Mouse (Mus musculus) C2C12 (cell line): ENCODE results near the gene Rab31. TPM values are rescaled to one million over a fixed set of nuclear protein-coding genes. Genes with fewer than 3 reads are reported as not detected.

Source experiments
- H3K27me3 ChIP-seq: one replicate; pipeline ENCODE4 v1.6.1; 2011; ENCODE audit not compliant: control insufficient read depth, insufficient read depth, insufficient read length
- H3K36me3 ChIP-seq: one replicate; pipeline ENCODE4 v1.6.1; 2011; ENCODE audit not compliant: control insufficient read depth, insufficient read depth
- H3K4me3 ChIP-seq: one replicate; pipeline ENCODE4 v1.5.1; 2011; ENCODE audit warnings: mild to moderate bottlenecking, control low read depth; ENCODE audit not compliant: poor library complexity, insufficient read depth, severe bottlenecking
- H3K79me2 ChIP-seq: one replicate; pipeline ENCODE4 v1.6.1; 2011; ENCODE audit not compliant: control insufficient read depth, insufficient read depth
- H3K79me3 ChIP-seq: one replicate; pipeline ENCODE4 v1.6.1; 2011; ENCODE audit warnings: low read depth, control low read depth
- H3ac ChIP-seq: one replicate; pipeline ENCODE3; 2011; ENCODE audit warnings: low read depth; ENCODE audit not compliant: control insufficient read depth, insufficient read length
- CEBPB ChIP-seq: IDR thresholded peaks from one replicate; pipeline ENCODE4 v1.6.1; 2011; ENCODE audit warnings: low read depth, mild to moderate bottlenecking, control low read depth, moderate library complexity
- CTCF ChIP-seq: IDR thresholded peaks from one replicate; pipeline ENCODE4 v1.5.1; 2011; ENCODE audit not compliant: control insufficient read depth, insufficient read depth, insufficient read length
- FOSL1 ChIP-seq: IDR thresholded peaks from one replicate; pipeline ENCODE4 v1.8.0; 2011; ENCODE audit warnings: mild to moderate bottlenecking, low read length; ENCODE audit not compliant: poor library complexity, insufficient read depth, severe bottlenecking
- MAX ChIP-seq: IDR thresholded peaks from one replicate; pipeline ENCODE4 v1.6.1; 2011; ENCODE audit warnings: mild to moderate bottlenecking, control low read depth
- MYOD1 ChIP-seq: IDR thresholded peaks from one replicate; pipeline ENCODE4 v1.6.1; 2011; ENCODE audit warnings: low read depth; ENCODE audit not compliant: control insufficient read depth, insufficient read length
- MYOG ChIP-seq: IDR thresholded peaks from one replicate; pipeline ENCODE4 v1.6.1; 2011; ENCODE audit not compliant: control insufficient read depth, insufficient read length; ENCODE audit errors: extremely low read depth
- USF1 ChIP-seq: IDR thresholded peaks from one replicate; pipeline ENCODE4 v1.6.1; 2011; ENCODE audit warnings: low read depth, mild to moderate bottlenecking, control low read depth, moderate library complexity
- polyA plus RNA-seq: library from polyadenylated mRNA; unstranded; fragments of >200 nt; fragmentation: generic; extraction: Trizol; gene quantifications from one replicate; pipeline ENCODE4 v1.2.1, GENCODE M21; 2012; ENCODE audit warnings: missing spikeins

Rab31 gene
- polyA plus RNA-seq, 1 experiment, result 144 TPM

GRCm38 (mm10) chr17:65677742-65678141, 94.8 kb downstream of the Rab31 start:
- TF ChIP-seq CEBPB, result no peak
- no peak for TF ChIP-seq FOSL1
- no peak for TF ChIP-seq MAX
- TF ChIP-seq MYOD1, result no peak
- TF ChIP-seq USF1, result no peak
- TF ChIP-seq MYOG, result no peak
- TF ChIP-seq CTCF, result no peak
- Histone ChIP-seq H3K4me3 (no peak overlapping the region), H3K79me2 (peaks cover 15% of the 10 kb centered on the region), H3ac (no peak overlapping the region), H3K79me3 (peaks cover 3% of the 10 kb centered on the region), H3K27me3 (no peaks in the 10 kb centered on the region), H3K36me3 (peaks cover 43% of the 10 kb centered on the region)

- no peak overlapping the region for H3K4me3 ChIP-seq
- no peaks in the 10 kb centered on the region for H3K27me3 ChIP-seq
- H3K79me3 ChIP-seq, result peaks cover 3% of the 10 kb centered on the region
- H3K79me2 ChIP-seq, result peaks cover 5% of the 10 kb centered on the region
- peaks cover 46% of the 10 kb centered on the region for H3K36me3 ChIP-seq
- no peak for TF ChIP-seq USF1
- TF ChIP-seq CTCF, result no peak
- no peak for TF ChIP-seq MAX
- no peak for TF ChIP-seq MYOG
- TF ChIP-seq MYOD1, result no peak
- no peak for TF ChIP-seq CEBPB
- TF ChIP-seq FOSL1, result no peak
- H3ac ChIP-seq, result no peak overlapping the region
Observed at GRCm38 (mm10) chr17:65676536-65676935, 96.0 kb downstream of the Rab31 start.

- Histone ChIP-seq H3K27me3 (no peaks in the 10 kb centered on the region), H3K4me3 (no peak overlapping the region), H3K36me3 (peaks cover 51% of the 10 kb centered on the region), H3K79me2 (peaks cover 5% of the 10 kb centered on the region), H3ac (no peak overlapping the region), H3K79me3 (peaks cover 3% of the 10 kb centered on the region)
- no peak for TF ChIP-seq MAX
- no peak for TF ChIP-seq CEBPB
- TF ChIP-seq MYOG, result no peak
- TF ChIP-seq MYOD1, result no peak
- no peak for TF ChIP-seq CTCF
- TF ChIP-seq USF1, result no peak
- TF ChIP-seq FOSL1, result no peak
Observed at GRCm38 (mm10) chr17:65675985-65676384, 96.6 kb downstream of the Rab31 start.

GRCm38 (mm10) chr17:65674710-65675171, 97.8 kb downstream of the Rab31 start:
- H3K4me3 ChIP-seq, result no peak overlapping the region
- no peaks in the 10 kb centered on the region for H3K27me3 ChIP-seq
- no peak overlapping the region for H3ac ChIP-seq
- TF ChIP-seq FOSL1 (no peak), MAX (no peak), CTCF (no peak), MYOG (no peak), MYOD1 (no peak), USF1 (no peak), CEBPB (no peak)
- peaks cover 5% of the 10 kb centered on the region for H3K79me2 ChIP-seq
- H3K36me3 ChIP-seq, result peaks cover 51% of the 10 kb centered on the region
- peaks cover 3% of the 10 kb centered on the region for H3K79me3 ChIP-seq

GRCm38 (mm10) chr17:65672926-65673325, 99.6 kb downstream of the Rab31 start:
- H3K27me3 ChIP-seq, result no peaks in the 10 kb centered on the region
- H3K4me3 ChIP-seq, result no peak overlapping the region
- TF ChIP-seq CTCF, result no peak
- TF ChIP-seq MYOG, result no peak
- peaks cover 3% of the 10 kb centered on the region for H3K79me2 ChIP-seq
- H3K36me3 ChIP-seq, result peaks cover 43% of the 10 kb centered on the region
- H3ac ChIP-seq, result no peak overlapping the region
- no peaks in the 10 kb centered on the region for H3K79me3 ChIP-seq

GRCm38 (mm10) chr17:65669061-65669460, 103.5 kb downstream of the Rab31 start:
- no peak overlapping the region for H3K4me3 ChIP-seq
- H3ac ChIP-seq, result no peak overlapping the region
- peaks cover 9% of the 10 kb centered on the region for H3K79me3 ChIP-seq
- TF ChIP-seq USF1 (no peak), FOSL1 (no peak), MYOG (no peak), MAX (no peak), CTCF (no peak)
- peaks cover 30% of the 10 kb centered on the region for H3K36me3 ChIP-seq
- H3K27me3 ChIP-seq, result no peaks in the 10 kb centered on the region
- peaks cover 18% of the 10 kb centered on the region for H3K79me2 ChIP-seq
